Comparison of ENCODE assay signal across 19 mouse cellular contexts in genomic region chr6:86335121-86335849, GRCm38 (mm10). TPM values are rescaled to one million over a fixed set of nuclear protein-coding genes. Genes with fewer than 3 reads are reported as not detected.
DNase-seq lines count a peak whose midpoint lies in the region; ATAC-seq and TF ChIP-seq lines count a peak whose summit lies in the region.
"Had no signal": no experiment of that assay in that cellular context is flagged by ENCODE, and none has a peak within 500 bp of the region (broad histone marks: within the 10 kb centered on the region; RNA-seq: fewer than 3 reads in every experiment).

No protein-coding gene starts in this region.

- peak; percentile 48 for DNase-seq in kidney, adult 2 months
- DNase-seq in kidney, adult 18-20 months, result no peak
- DNase-seq in limb, embryonic 10.5 days (ENCODE audit: low spot score), result no peak
- DNase-seq in cerebellum, adult 8-10 months, result no peak
- DNase-seq in cerebellum, adult 2 months, result no peak
- DNase-seq: adrenal gland, adult 2 months; adrenal gland, postnatal 25 days; cerebellum, adult 9-10 months; cerebellum, postnatal 25 days; gastrocnemius, postnatal 10 days; heart, postnatal 10 days; heart, postnatal 4 days had no signal

- no peaks in the 10 kb centered on the region for H3K27me3 ChIP-seq in kidney, adult 2 months (replicated peaks; ENCODE audit: control insufficient read depth, insufficient read depth, low read length)
- H3K27me3 ChIP-seq in limb, embryonic 15.5 days, result no peaks in the 10 kb centered on the region
- H3K27me3 ChIP-seq in limb, embryonic 10.5 days (ENCODE audit: low read depth, poor library complexity, severe bottlenecking), result no peaks in the 10 kb centered on the region
- no peaks in the 10 kb centered on the region for H3K27me3 ChIP-seq in E14TG2a.4 (ENCODE audit: insufficient read depth, low read length)
- no peaks in the 10 kb centered on the region for H3K27me3 ChIP-seq in kidney, embryonic 15.5 days
- no peaks in the 10 kb centered on the region for H3K27me3 ChIP-seq in cerebellum, adult 2 months (ENCODE audit: control insufficient read depth, insufficient read depth, low read length)
- H3K27me3 ChIP-seq: forebrain, embryonic 15.5 days; hindbrain, embryonic 12.5 days had no signal

- 36% methylated on average over 11 of the region's 11 CpGs for WGBS in kidney, adult 2 months
- 54% methylated on average over 11 of the region's 11 CpGs for WGBS in limb, embryonic 15.5 days
- WGBS in limb, embryonic 10.5 days, result 79% methylated on average over 11 of the region's 11 CpGs
- WGBS in kidney, embryonic 15.5 days, result 58% methylated on average over 11 of the region's 11 CpGs
- WGBS in cerebellum, adult 2 months, result 51% methylated on average over 11 of the region's 11 CpGs

- H3K4me2 ChIP-seq in limb, embryonic 15.5 days, result no peak overlapping the region
- no peak overlapping the region for H3K4me2 ChIP-seq in kidney, embryonic 15.5 days
- H3K4me2 ChIP-seq: forebrain, embryonic 15.5 days; hindbrain, embryonic 12.5 days had no signal

- no peaks in the 10 kb centered on the region for H3K4me1 ChIP-seq in kidney, adult 2 months (ENCODE audit: control insufficient read depth, insufficient read depth, low read length)
- H3K4me1 ChIP-seq in limb, embryonic 15.5 days, result peaks cover 10% of the 10 kb centered on the region; the same call in 1 of the 2 replicates
- no peaks in the 10 kb centered on the region for H3K4me1 ChIP-seq in limb, embryonic 10.5 days
- peaks cover 16% of the 10 kb centered on the region for H3K4me1 ChIP-seq in E14TG2a.4 (replicated peaks; ENCODE audit: low read depth, low read length)
- H3K4me1 ChIP-seq in kidney, embryonic 15.5 days, result peaks cover 10% of the 10 kb centered on the region; the same call in 1 of the 2 replicates
- no peaks in the 10 kb centered on the region for H3K4me1 ChIP-seq in cerebellum, adult 2 months (ENCODE audit: control insufficient read depth, insufficient read depth, low read length)
- H3K4me1 ChIP-seq: forebrain, embryonic 15.5 days; heart, embryonic 10.5 days; hindbrain, embryonic 12.5 days had no signal

- no peak for TF ChIP-seq CTCF in kidney, adult 2 months (conservative IDR thresholded peaks at IDR 0.05; ENCODE audit: insufficient read depth, insufficient read length, low read depth, low read length)
- no peak for TF ChIP-seq CTCF in E14TG2a.4 (conservative IDR thresholded peaks at IDR 0.05; ENCODE audit: low read length)
- no peak for TF ChIP-seq CTCF in cerebellum, adult 2 months (IDR thresholded peaks at IDR 0.05; ENCODE audit: borderline replicate concordance, insufficient read depth, low read depth, low read length)

- no peak for TF ChIP-seq POLR2A in kidney, adult 2 months (IDR thresholded peaks at IDR 0.05; ENCODE audit: low read depth, low read length)
- no peak for TF ChIP-seq POLR2A in cerebellum, adult 2 months (IDR thresholded peaks at IDR 0.05; ENCODE audit: borderline replicate concordance, insufficient read depth, low read length)

- ATAC-seq in limb, embryonic 15.5 days (ENCODE audit: insufficient number of reproducible peaks, low FRiP score, low TSS enrichment, low read depth), result peak; percentile 52; the same call in 1 of the 2 replicates
- peak; percentile 33; the same call in 1 of the 2 replicates for ATAC-seq in kidney, embryonic 15.5 days (replicated peaks; ENCODE audit: low FRiP score)
- ATAC-seq: forebrain, embryonic 15.5 days; hindbrain, embryonic 16.5 days had no signal

- H3K9me3 ChIP-seq in limb, embryonic 15.5 days, result 0 out of 2 replicates have a peak, but pooled peaks cover 4% of the 10 kb centered on the region
- no peaks in the 10 kb centered on the region for H3K9me3 ChIP-seq in limb, embryonic 10.5 days (replicated peaks)
- H3K9me3 ChIP-seq in E14TG2a.4 (ENCODE audit: low read length), result no peaks in the 10 kb centered on the region
- H3K9me3 ChIP-seq in kidney, embryonic 15.5 days (replicated peaks), result no peaks in the 10 kb centered on the region
- H3K9me3 ChIP-seq: forebrain, embryonic 15.5 days; heart, embryonic 10.5 days; hindbrain, embryonic 12.5 days had no signal

- H3K27ac ChIP-seq in kidney, adult 2 months (ENCODE audit: insufficient read depth, low read depth, low read length), result no peak overlapping the region
- H3K27ac ChIP-seq in limb, embryonic 15.5 days, result peak overlapping the region; percentile 9; the same call in 1 of the 2 replicates
- no peak overlapping the region for H3K27ac ChIP-seq in limb, embryonic 10.5 days
- 0 out of 2 replicates have a peak overlapping the region, but pooled peaks have one; percentile 33 for H3K27ac ChIP-seq in kidney, embryonic 15.5 days
- H3K27ac ChIP-seq in cerebellum, adult 2 months (ENCODE audit: insufficient read depth, low read length), result no peak overlapping the region
- H3K27ac ChIP-seq: forebrain, embryonic 15.5 days; heart, embryonic 10.5 days; hindbrain, embryonic 12.5 days had no signal

- H3K4me3 ChIP-seq in kidney, adult 2 months (ENCODE audit: insufficient read depth, low read depth, low read length), result no peak overlapping the region
- H3K4me3 ChIP-seq in limb, embryonic 15.5 days, result no peak overlapping the region
- no peak overlapping the region for H3K4me3 ChIP-seq in limb, embryonic 10.5 days
- peak overlapping the region; percentile 47 for H3K4me3 ChIP-seq in E14TG2a.4 (replicated peaks; ENCODE audit: low read length)
- no peak overlapping the region for H3K4me3 ChIP-seq in kidney, embryonic 15.5 days (replicated peaks)
- no peak overlapping the region for H3K4me3 ChIP-seq in cerebellum, adult 2 months (replicated peaks; ENCODE audit: insufficient read depth, low read depth, low read length)
- H3K4me3 ChIP-seq: forebrain, embryonic 15.5 days; heart, embryonic 10.5 days; hindbrain, embryonic 12.5 days had no signal

- no peak overlapping the region for H3K9ac ChIP-seq in limb, embryonic 15.5 days
- H3K9ac ChIP-seq in kidney, embryonic 15.5 days, result no peak overlapping the region
- H3K9ac ChIP-seq: forebrain, embryonic 15.5 days; hindbrain, embryonic 12.5 days had no signal

- H3K36me3 ChIP-seq in kidney, adult 2 months (ENCODE audit: control insufficient read depth, insufficient read depth, low read length), result no peaks in the 10 kb centered on the region
- H3K36me3 ChIP-seq in limb, embryonic 15.5 days, result no peaks in the 10 kb centered on the region
- H3K36me3 ChIP-seq in limb, embryonic 10.5 days, result no peaks in the 10 kb centered on the region
- H3K36me3 ChIP-seq in E14TG2a.4 (ENCODE audit: insufficient read depth, low read length), result no peaks in the 10 kb centered on the region
- no peaks in the 10 kb centered on the region for H3K36me3 ChIP-seq in kidney, embryonic 15.5 days
- H3K36me3 ChIP-seq: forebrain, embryonic 15.5 days; heart, embryonic 10.5 days; hindbrain, embryonic 12.5 days had no signal

RNA-seq across cellular contexts. Expression of gene Fam136a, which starts 30.2 kb away (rescaled TPM):
- polyA plus RNA-seq in kidney, adult 2 months (2012; rRNA removed), result 19.7 and 20.2 TPM in 2 replicates
- polyA plus RNA-seq in limb, embryonic 15.5 days (2015; fragmentation: Nextera tagmentation; extraction: Ambion mirVana), result 110 and 122 TPM in 2 replicates
- 189 and 214 TPM in 2 replicates for polyA plus RNA-seq in limb, embryonic 10.5 days (2016; fragmentation: Nextera tagmentation; extraction: Ambion mirVana)
- 145 and 148 TPM in 2 replicates for polyA plus RNA-seq in kidney, embryonic 15.5 days (2015; fragmentation: Nextera tagmentation; extraction: Ambion mirVana)
- polyA plus RNA-seq in cerebellum, adult 2 months (2012; rRNA removed), result 22.4 and 22.6 TPM in 2 replicates

RNA-seq across cellular contexts. Expression of gene Snrpg, which starts 35.8 kb away (rescaled TPM):
- polyA plus RNA-seq in kidney, adult 2 months (2012; rRNA removed), result 35.3 and 82.5 TPM in 2 replicates
- polyA plus RNA-seq in limb, embryonic 15.5 days (2015; fragmentation: Nextera tagmentation; extraction: Ambion mirVana), result 385 and 490 TPM in 2 replicates
- 932 and 987 TPM in 2 replicates for polyA plus RNA-seq in limb, embryonic 10.5 days (2016; fragmentation: Nextera tagmentation; extraction: Ambion mirVana)
- 665 and 702 TPM in 2 replicates for polyA plus RNA-seq in kidney, embryonic 15.5 days (2015; fragmentation: Nextera tagmentation; extraction: Ambion mirVana)
- 62.2 and 74.2 TPM in 2 replicates for polyA plus RNA-seq in cerebellum, adult 2 months (2012; rRNA removed)

Comparison
In these comparisons a context has a peak if more than half of its experiments do, and no peak if none do; other contexts are left out.
1. H3K27ac ChIP-seq: peak in limb, embryonic 15.5 days (single experiment) and kidney, embryonic 15.5 days (single experiment); none in kidney, adult 2 months (single experiment), limb, embryonic 10.5 days (single experiment) and cerebellum, adult 2 months (single experiment).